Mouse (Mus musculus): ENCODE measurements at regions not wholly inside any gene's neighbourhood (a gene's known extent, or its start where the extent isn't known, plus 50 kb on each side); places are given as distances from the start of the nearest gene placed in this dataset.

DNA sequence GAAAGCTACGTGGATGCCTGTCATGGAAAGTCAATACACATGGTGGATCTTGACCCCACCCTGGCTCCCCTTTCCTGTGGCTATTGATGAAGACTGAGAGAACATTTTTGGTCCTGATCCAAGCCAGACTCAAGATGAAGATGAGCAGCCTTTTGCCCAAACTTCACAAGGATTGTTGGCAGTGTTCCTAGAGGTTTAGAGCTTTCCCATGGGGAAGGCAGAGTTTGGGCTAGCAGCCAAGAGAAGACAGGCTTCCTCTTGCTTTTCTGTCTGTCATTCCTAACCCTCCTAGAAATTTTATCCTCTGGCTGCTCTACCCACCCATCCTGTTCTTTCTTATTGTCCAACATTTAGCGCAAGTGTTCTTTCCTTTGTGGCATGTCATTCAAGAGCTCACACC is 83.6 kb upstream of the Camk1g start:
- WGBS: 52% methylated on average over 2 of the region's 2 CpGs
- ATAC-seq (replicated peaks; ENCODE audit: insufficient number of reproducible peaks, insufficient read depth, low FRiP score, low read depth): no peak

GRCm38 (mm10) chr1:193451471-193452135 is 81.5 kb upstream of the Camk1g start:
- Histone ChIP-seq H3K27ac (no peak overlapping the region), H3K27me3 (no peaks in the 10 kb centered on the region), H3K9ac (no peak overlapping the region)

More for the DNA sequence above, 83.6 kb upstream of the Camk1g start:
- no peaks in the 10 kb centered on the region for H3K36me3 ChIP-seq
- H3K27ac ChIP-seq: no peak overlapping the region
- H3K9ac ChIP-seq: no peak overlapping the region
- H3K27me3 ChIP-seq: no peaks in the 10 kb centered on the region
- H3K9me3 ChIP-seq (replicated peaks): no peaks in the 10 kb centered on the region
- peaks cover 40% of the 10 kb centered on the region for H3K4me1 ChIP-seq (replicated peaks)
- H3K4me3 ChIP-seq: no peak overlapping the region
- H3K4me2 ChIP-seq: no peak overlapping the region

GRCm38 (mm10) chr1:193450814-193451213 is 80.7 kb upstream of the Camk1g start:
- Histone ChIP-seq H3K9me3 (replicated peaks) (no peaks in the 10 kb centered on the region), H3K4me1 (replicated peaks) (peaks cover 44% of the 10 kb centered on the region), H3K27ac (no peak overlapping the region), H3K9ac (no peak overlapping the region), H3K36me3 (no peaks in the 10 kb centered on the region), H3K4me2 (no peak overlapping the region), H3K4me3 (no peak overlapping the region), H3K27me3 (no peaks in the 10 kb centered on the region)
- no peak for ATAC-seq (replicated peaks; ENCODE audit: insufficient number of reproducible peaks, insufficient read depth, low FRiP score, low read depth)
- WGBS: 50% methylated on average over 3 of the region's 3 CpGs

More at GRCm38 (mm10) chr1:193451471-193452135, 81.5 kb upstream of the Camk1g start:
- H3K4me3 ChIP-seq: no peak overlapping the region
- peaks cover 44% of the 10 kb centered on the region for H3K4me1 ChIP-seq (replicated peaks)
- no peak overlapping the region for H3K4me2 ChIP-seq
- ATAC-seq (replicated peaks; ENCODE audit: insufficient number of reproducible peaks, insufficient read depth, low FRiP score, low read depth): no peak
- WGBS: 50% methylated on average over 4 of the region's 4 CpGs
- H3K36me3 ChIP-seq: no peaks in the 10 kb centered on the region
- no peaks in the 10 kb centered on the region for H3K9me3 ChIP-seq (replicated peaks)

DNA sequence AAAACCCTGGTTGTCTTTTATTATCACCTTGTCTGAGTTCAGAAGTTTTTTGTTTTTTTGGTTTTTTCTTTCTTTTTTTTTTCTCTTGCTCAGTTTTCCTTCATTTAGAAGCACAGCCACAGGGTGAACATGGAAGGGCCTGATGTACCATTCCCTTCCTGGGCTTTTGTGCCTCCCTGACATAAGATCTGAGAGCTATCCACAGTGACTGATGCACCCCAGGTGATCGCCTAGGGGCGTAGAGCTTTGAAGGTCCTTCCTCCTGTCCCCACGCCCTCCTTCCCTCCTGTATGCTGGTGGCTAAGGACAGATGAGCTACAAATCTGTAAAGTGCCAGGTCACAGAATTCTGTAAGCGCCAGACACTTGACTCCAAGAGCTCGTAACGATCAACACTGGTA is 80.1 kb upstream of the Camk1g start:
- ATAC-seq (replicated peaks; ENCODE audit: insufficient number of reproducible peaks, insufficient read depth, low FRiP score, low read depth): no peak
- H3K27me3 ChIP-seq: no peaks in the 10 kb centered on the region
- H3K4me3 ChIP-seq: no peak overlapping the region
- no peaks in the 10 kb centered on the region for H3K36me3 ChIP-seq
- 0 out of 2 replicates have a peak overlapping the region, but pooled peaks have one; percentile 24 for H3K4me2 ChIP-seq
- peaks cover 44% of the 10 kb centered on the region for H3K4me1 ChIP-seq (replicated peaks)
- no peak overlapping the region for H3K9ac ChIP-seq
- no peaks in the 10 kb centered on the region for H3K9me3 ChIP-seq (replicated peaks)
- 69% methylated on average over 6 of the region's 6 CpGs for WGBS
- H3K27ac ChIP-seq: peak overlapping the region; percentile 79

GRCm38 (mm10) chr1:193449394-193450103 is 79.5 kb upstream of the Camk1g start:
- WGBS: 6% methylated on average over 7 of the region's 7 CpGs
- no peak overlapping the region for H3K4me3 ChIP-seq
- H3K9ac ChIP-seq: no peak overlapping the region
- H3K4me2 ChIP-seq: peak overlapping the region; percentile 24; the same call in 1 of the 2 replicates
- no peaks in the 10 kb centered on the region for H3K9me3 ChIP-seq (replicated peaks)
- no peaks in the 10 kb centered on the region for H3K36me3 ChIP-seq
- no peaks in the 10 kb centered on the region for H3K27me3 ChIP-seq
- H3K27ac ChIP-seq: peak overlapping the region; percentile 79
- peak; percentile 88 for ATAC-seq (replicated peaks; ENCODE audit: insufficient number of reproducible peaks, insufficient read depth, low FRiP score, low read depth)
- peaks cover 44% of the 10 kb centered on the region for H3K4me1 ChIP-seq (replicated peaks)

DNA sequence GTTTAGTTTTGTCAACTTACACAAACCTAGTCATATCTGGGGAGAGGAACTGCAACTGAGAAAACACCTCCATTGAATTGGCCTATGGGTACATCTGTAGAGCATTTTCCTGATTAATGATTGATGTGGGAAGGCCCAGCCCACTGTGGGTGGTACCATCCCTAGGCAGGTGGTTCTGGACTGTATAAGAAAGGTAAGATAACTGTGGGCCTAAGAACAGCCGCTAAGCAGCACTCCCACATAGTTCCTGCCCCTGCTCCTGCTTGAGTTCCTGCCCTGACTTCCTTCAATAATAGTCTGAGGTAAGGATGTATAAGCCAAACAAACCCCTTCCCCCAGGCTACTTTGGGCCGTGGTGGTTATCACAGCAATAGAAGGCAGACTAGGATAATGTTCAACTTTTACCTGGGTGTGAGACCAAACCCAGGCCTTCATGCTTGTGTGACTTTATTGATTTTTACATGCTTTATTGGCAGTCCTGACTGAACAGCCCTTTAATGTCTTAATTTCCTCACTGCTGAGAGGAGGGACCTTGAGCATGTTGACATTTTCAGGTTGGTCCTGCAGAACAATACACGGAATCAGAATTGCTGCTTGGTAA is 78.8 kb upstream of the Camk1g start:
- WGBS: 36% methylated on average over 3 of the region's 3 CpGs
- no peak overlapping the region for H3K4me3 ChIP-seq
- peak overlapping the region; percentile 79 for H3K27ac ChIP-seq
- no peak for ATAC-seq (replicated peaks; ENCODE audit: insufficient number of reproducible peaks, insufficient read depth, low FRiP score, low read depth)
- H3K9me3 ChIP-seq (replicated peaks): no peaks in the 10 kb centered on the region
- H3K4me2 ChIP-seq: no peak overlapping the region
- no peaks in the 10 kb centered on the region for H3K27me3 ChIP-seq
- no peak overlapping the region for H3K9ac ChIP-seq
- no peaks in the 10 kb centered on the region for H3K36me3 ChIP-seq
- peaks cover 42% of the 10 kb centered on the region for H3K4me1 ChIP-seq (replicated peaks)

GRCm38 (mm10) chr1:193447647-193448046 is 77.5 kb upstream of the Camk1g start:
- no peaks in the 10 kb centered on the region for H3K9me3 ChIP-seq (replicated peaks)
- H3K36me3 ChIP-seq: no peaks in the 10 kb centered on the region
- H3K4me1 ChIP-seq (replicated peaks): peaks cover 38% of the 10 kb centered on the region
- H3K27ac ChIP-seq: no peak overlapping the region
- H3K27me3 ChIP-seq: no peaks in the 10 kb centered on the region
- no peak overlapping the region for H3K9ac ChIP-seq
- no peak for ATAC-seq (replicated peaks; ENCODE audit: insufficient number of reproducible peaks, insufficient read depth, low FRiP score, low read depth)
- 86% methylated on average over 5 of the region's 5 CpGs for WGBS
- no peak overlapping the region for H3K4me2 ChIP-seq
- no peak overlapping the region for H3K4me3 ChIP-seq

DNA sequence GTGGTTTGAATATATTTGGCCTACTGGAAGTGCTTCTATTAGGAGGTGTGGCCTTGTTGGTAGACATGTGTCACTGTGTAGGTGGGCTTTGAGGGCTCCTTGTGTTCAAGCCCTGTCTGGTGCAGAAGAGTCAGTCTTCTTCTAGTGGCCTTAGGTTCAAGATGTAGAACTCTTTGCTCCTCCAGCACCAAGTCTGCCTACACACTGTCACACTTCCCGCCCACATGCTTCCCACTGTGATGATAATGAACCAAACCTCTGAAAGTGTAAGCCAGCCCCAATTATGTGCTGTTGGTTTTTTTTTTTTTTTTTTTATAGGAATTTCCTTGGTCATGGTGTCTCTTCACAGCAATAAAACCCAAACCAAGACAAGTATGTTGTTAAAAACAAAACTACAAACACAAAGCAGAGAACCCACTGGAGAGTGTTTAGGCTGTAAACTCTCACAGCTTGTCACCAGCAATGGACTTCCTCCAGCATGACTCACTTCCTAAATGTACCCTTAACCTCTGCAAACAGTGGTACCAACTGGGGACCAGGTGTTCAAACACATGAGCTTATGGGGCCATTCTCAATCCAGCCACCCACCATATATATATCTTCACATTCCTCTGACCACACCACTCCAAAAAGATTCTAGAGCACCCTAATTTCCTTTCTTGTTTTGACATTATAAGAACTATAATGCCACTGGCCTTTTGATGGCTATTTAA is 74.0 kb upstream of the Camk1g start:
- ATAC-seq (replicated peaks; ENCODE audit: insufficient number of reproducible peaks, insufficient read depth, low FRiP score, low read depth): no peak
- no peaks in the 10 kb centered on the region for H3K9me3 ChIP-seq (replicated peaks)
- H3K4me1 ChIP-seq (replicated peaks): peaks cover 8% of the 10 kb centered on the region
- H3K9ac ChIP-seq: no peak overlapping the region
- no peak overlapping the region for H3K27ac ChIP-seq
- H3K36me3 ChIP-seq: no peaks in the 10 kb centered on the region
- no peaks in the 10 kb centered on the region for H3K27me3 ChIP-seq
- H3K4me2 ChIP-seq: no peak overlapping the region
- WGBS: 85% methylated on average over 1 of the region's 1 CpGs
- no peak overlapping the region for H3K4me3 ChIP-seq

- Histone ChIP-seq H3K27ac (no peak overlapping the region), H3K4me1 (replicated peaks) (no peaks in the 10 kb centered on the region), H3K4me3 (no peak overlapping the region), H3K9me3 (replicated peaks) (no peaks in the 10 kb centered on the region), H3K4me2 (no peak overlapping the region), H3K9ac (no peak overlapping the region), H3K36me3 (no peaks in the 10 kb centered on the region), H3K27me3 (peaks cover 6% of the 10 kb centered on the region)
- 0% methylated on average over 1 of the region's 1 CpGs for WGBS
- ATAC-seq (replicated peaks; ENCODE audit: insufficient number of reproducible peaks, insufficient read depth, low FRiP score, low read depth): no peak
Observed at GRCm38 (mm10) chr1:193440512-193440911, 70.4 kb upstream of the Camk1g start.

- Histone ChIP-seq H3K36me3 (no peaks in the 10 kb centered on the region), H3K9me3 (replicated peaks) (no peaks in the 10 kb centered on the region), H3K4me1 (replicated peaks) (no peaks in the 10 kb centered on the region), H3K27ac (no peak overlapping the region), H3K4me3 (no peak overlapping the region), H3K4me2 (no peak overlapping the region), H3K27me3 (peaks cover 6% of the 10 kb centered on the region), H3K9ac (no peak overlapping the region)
- 80% methylated on average over 4 of the region's 4 CpGs for WGBS
- no peak for ATAC-seq (replicated peaks; ENCODE audit: insufficient number of reproducible peaks, insufficient read depth, low FRiP score, low read depth)
Observed at GRCm38 (mm10) chr1:193434281-193434680, 64.2 kb upstream of the Camk1g start.

GRCm38 (mm10) chr1:193433493-193434021 is 63.5 kb upstream of the Camk1g start:
- no peak overlapping the region for H3K27ac ChIP-seq
- 43% methylated on average over 7 of the region's 7 CpGs for WGBS
- H3K9ac ChIP-seq: no peak overlapping the region
- H3K27me3 ChIP-seq: peaks cover 5% of the 10 kb centered on the region
- no peak overlapping the region for H3K4me3 ChIP-seq
- no peaks in the 10 kb centered on the region for H3K36me3 ChIP-seq
- no peaks in the 10 kb centered on the region for H3K4me1 ChIP-seq (replicated peaks)
- no peaks in the 10 kb centered on the region for H3K9me3 ChIP-seq (replicated peaks)
- no peak for ATAC-seq (replicated peaks; ENCODE audit: insufficient number of reproducible peaks, insufficient read depth, low FRiP score, low read depth)
- no peak overlapping the region for H3K4me2 ChIP-seq
